Mouse (Mus musculus) E14TG2a.4 (cell line): Measurements from ENCODE around the gene Rbbp6.

Source experiments
- H3K27me3 ChIP-seq: 2 replicates; pipeline ENCODE4 v1.6.1; 2014; ENCODE audit warnings: low read length, control low read depth; ENCODE audit not compliant: insufficient read depth
- H3K36me3 ChIP-seq: 2 replicates; pipeline ENCODE4 v1.6.1; 2014; ENCODE audit warnings: low read length, control low read depth; ENCODE audit not compliant: insufficient read depth
- H3K4me1 ChIP-seq: replicated peaks from 2 replicates; pipeline ENCODE4 v1.6.1; 2014; ENCODE audit warnings: low read depth, low read length, control low read depth
- H3K4me3 ChIP-seq: replicated peaks from 2 replicates; pipeline ENCODE4 v1.5.1; 2014; ENCODE audit warnings: mild to moderate bottlenecking, low read length
- H3K9me3 ChIP-seq: 2 replicates; pipeline ENCODE4 v1.6.1; 2014; ENCODE audit warnings: low read length, control low read depth
- CTCF ChIP-seq: conservative IDR thresholded peaks from 2 replicates; pipeline ENCODE4 v1.5.1; 2014; ENCODE audit warnings: low read length
- NANOG ChIP-seq: IDR thresholded peaks from 2 replicates; pipeline ENCODE4 v1.6.1; 2014; ENCODE audit warnings: borderline replicate concordance, low read length, mixed read lengths
- POU5F1 ChIP-seq: IDR thresholded peaks from 2 replicates; pipeline ENCODE4 v1.6.1; 2014; ENCODE audit warnings: low read length, borderline replicate concordance

The Rbbp6 gene

DNA sequence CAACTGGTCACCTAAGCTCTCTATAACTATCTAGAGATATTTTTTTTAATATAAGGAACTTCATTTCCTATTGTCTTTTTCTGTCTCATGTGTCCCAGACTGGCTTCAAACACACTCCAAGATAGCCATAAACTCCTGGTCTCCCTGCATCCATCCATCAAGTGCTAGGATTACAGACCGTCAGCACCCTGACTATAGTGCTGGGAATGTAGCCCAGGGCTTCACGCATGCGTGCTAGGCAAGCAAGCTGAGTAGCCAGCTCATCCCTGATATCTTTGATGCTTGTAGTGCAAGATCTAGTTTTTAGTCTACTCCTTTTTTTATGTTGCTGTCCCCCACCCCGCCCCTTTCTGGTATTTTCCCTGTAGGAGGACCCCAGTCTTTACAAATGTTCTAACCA lies 42.3 kb downstream of the Rbbp6 start:
- Histone ChIP-seq H3K27me3 (no peaks in the 10 kb centered on the region; the same call in 1 of the 2 replicates), H3K4me3 (no peak overlapping the region), H3K36me3 (peaks cover 21% of the 10 kb centered on the region), H3K4me1 (no peaks in the 10 kb centered on the region), H3K9me3 (no peaks in the 10 kb centered on the region)
- TF ChIP-seq POU5F1 (no peak), CTCF (no peak), NANOG (no peak)

DNA sequence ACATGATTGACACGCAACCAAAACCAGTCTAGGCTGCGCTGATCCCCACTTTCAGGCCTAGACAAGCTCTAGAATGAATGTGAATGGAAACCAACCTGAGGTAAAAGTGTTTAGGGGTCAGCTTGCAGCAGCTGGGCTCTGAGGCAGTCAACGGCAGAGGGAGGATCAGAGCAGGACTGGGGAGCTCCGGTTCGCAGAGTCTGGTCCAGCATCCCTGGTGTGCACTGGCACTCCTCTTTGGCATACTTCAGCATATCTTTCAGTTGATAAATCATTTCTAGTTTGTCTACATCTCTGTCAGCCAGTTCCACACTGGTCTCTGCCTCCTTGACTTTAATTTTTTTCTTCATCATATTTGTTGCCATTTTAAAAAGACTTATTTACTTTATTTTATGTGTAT lies 48.0 kb downstream of the Rbbp6 start:
- no peak for TF ChIP-seq POU5F1
- no peak for TF ChIP-seq CTCF
- no peak for TF ChIP-seq NANOG
- Histone ChIP-seq H3K36me3 (no peaks in the 10 kb centered on the region), H3K27me3 (no peaks in the 10 kb centered on the region; the same call in none of the 2 replicates), H3K9me3 (no peaks in the 10 kb centered on the region), H3K4me1 (no peaks in the 10 kb centered on the region), H3K4me3 (no peak overlapping the region)

DNA sequence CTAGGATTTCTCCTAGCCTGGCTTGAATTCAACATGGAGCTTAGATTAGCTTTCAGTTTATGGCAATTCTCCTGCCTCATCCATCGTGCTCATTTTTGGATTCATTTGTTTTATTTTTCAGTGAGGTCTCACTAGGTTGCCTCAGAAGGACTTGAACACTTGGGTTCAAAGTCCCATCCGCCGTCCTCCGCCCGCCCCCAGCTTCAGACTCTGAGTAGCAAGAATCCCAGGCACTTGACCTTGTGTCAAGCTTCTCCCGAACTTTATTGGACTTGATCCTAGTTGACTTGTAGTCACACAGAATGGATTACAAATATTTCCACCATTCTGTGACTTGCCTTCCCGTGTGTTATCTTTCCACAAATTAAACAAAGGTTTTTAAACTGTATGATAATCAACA lies 49.2 kb downstream of the Rbbp6 start:
- no peak overlapping the region for H3K4me3 ChIP-seq

DNA sequence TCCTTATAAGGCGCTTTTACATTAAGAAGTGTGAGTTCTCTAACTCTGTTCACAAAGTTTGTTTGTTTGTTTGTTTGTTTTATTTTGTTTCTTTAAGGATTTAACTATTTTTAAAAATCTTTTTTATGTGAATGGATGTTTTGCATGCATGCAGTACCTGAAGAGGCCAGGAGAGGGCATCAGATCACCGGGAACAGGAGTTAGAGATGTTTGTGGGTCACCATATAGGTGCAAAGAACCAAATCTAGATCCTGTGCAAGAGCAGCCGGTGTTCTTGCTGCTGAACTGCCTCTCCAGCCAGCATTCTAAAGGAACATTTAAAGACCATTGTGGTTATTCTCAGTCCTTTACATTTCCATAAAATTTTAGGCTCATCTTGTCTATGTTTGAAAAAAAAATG lies 52.1 kb downstream of the Rbbp6 start:
- no peaks in the 10 kb centered on the region for H3K36me3 ChIP-seq
- H3K4me3 ChIP-seq: no peak overlapping the region
- no peaks in the 10 kb centered on the region for H3K4me1 ChIP-seq
- no peaks in the 10 kb centered on the region for H3K9me3 ChIP-seq
- TF ChIP-seq POU5F1 (no peak), NANOG (no peak), CTCF (peak; percentile 98)
- H3K27me3 ChIP-seq: no peaks in the 10 kb centered on the region; the same call in none of the 2 replicates

More for the DNA sequence above, 49.2 kb downstream of the Rbbp6 start:
- no peaks in the 10 kb centered on the region for H3K36me3 ChIP-seq
- H3K4me1 ChIP-seq: no peaks in the 10 kb centered on the region
- no peaks in the 10 kb centered on the region for H3K9me3 ChIP-seq
- no peaks in the 10 kb centered on the region; the same call in none of the 2 replicates for H3K27me3 ChIP-seq
- no peak for TF ChIP-seq NANOG
- TF ChIP-seq POU5F1: no peak
- TF ChIP-seq CTCF: no peak

DNA sequence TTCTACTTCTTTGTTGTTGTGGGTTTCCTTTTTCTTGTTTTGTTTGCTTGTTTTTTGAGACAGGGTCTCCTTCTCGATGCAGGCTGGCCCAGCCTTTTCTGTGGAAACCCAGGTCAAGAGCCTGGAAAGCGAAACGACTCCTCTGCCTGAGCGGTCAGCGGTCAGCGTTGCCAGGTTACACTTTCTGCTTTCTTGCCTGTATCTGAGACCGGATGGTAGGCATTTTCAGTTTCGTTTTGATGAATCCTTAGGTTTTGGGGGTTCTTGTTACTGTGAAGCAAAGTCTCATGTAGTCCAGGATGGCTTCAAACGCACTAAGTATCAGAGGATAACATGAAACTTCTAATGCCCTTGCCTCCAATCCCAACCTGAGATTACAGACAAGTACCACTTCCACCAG lies 59.6 kb downstream of the Rbbp6 start:
- H3K9me3 ChIP-seq: no peaks in the 10 kb centered on the region
- TF ChIP-seq CTCF (no peak), NANOG (no peak), POU5F1 (no peak)
- H3K4me1 ChIP-seq: peaks cover 5% of the 10 kb centered on the region
- H3K27me3 ChIP-seq: peaks cover 28% of the 10 kb centered on the region
- H3K36me3 ChIP-seq: no peaks in the 10 kb centered on the region
- no peak overlapping the region for H3K4me3 ChIP-seq

GRCm38 (mm10) chr7:123030295-123030694 lies 64.8 kb downstream of the Rbbp6 start:
- Histone ChIP-seq H3K9me3 (no peaks in the 10 kb centered on the region), H3K4me1 (peaks cover 35% of the 10 kb centered on the region), H3K36me3 (no peaks in the 10 kb centered on the region), H3K4me3 (peak overlapping the region; percentile 66), H3K27me3 (peaks cover 47% of the 10 kb centered on the region)
- no peak for TF ChIP-seq CTCF
- TF ChIP-seq POU5F1: no peak
- no peak for TF ChIP-seq NANOG

- Histone ChIP-seq H3K4me3 (peak overlapping the region; percentile 66), H3K27me3 (peaks cover 44% of the 10 kb centered on the region), H3K36me3 (no peaks in the 10 kb centered on the region), H3K9me3 (no peaks in the 10 kb centered on the region), H3K4me1 (peaks cover 35% of the 10 kb centered on the region)
- TF ChIP-seq NANOG (no peak), POU5F1 (no peak; the same call in 1 of the 2 replicates), CTCF (no peak)
Observed at GRCm38 (mm10) chr7:123030709-123031181, 65.3 kb downstream of the Rbbp6 start.

GRCm38 (mm10) chr7:123031211-123031743 lies 65.8 kb downstream of the Rbbp6 start:
- peaks cover 40% of the 10 kb centered on the region for H3K27me3 ChIP-seq
- no peaks in the 10 kb centered on the region for H3K36me3 ChIP-seq
- no peak for TF ChIP-seq CTCF
- H3K4me1 ChIP-seq: peaks cover 35% of the 10 kb centered on the region
- H3K4me3 ChIP-seq: peak overlapping the region; percentile 66
- no peaks in the 10 kb centered on the region for H3K9me3 ChIP-seq

GRCm38 (mm10) chr7:123035314-123035713 lies 69.8 kb downstream of the Rbbp6 start:
- Histone ChIP-seq H3K4me1 (peaks cover 28% of the 10 kb centered on the region), H3K9me3 (no peaks in the 10 kb centered on the region), H3K36me3 (no peaks in the 10 kb centered on the region), H3K27me3 (peaks cover 20% of the 10 kb centered on the region), H3K4me3 (no peak overlapping the region)
- TF ChIP-seq NANOG (no peak), POU5F1 (no peak), CTCF (no peak)
